Mouse (Mus musculus): Measurements from ENCODE around the gene Mboat1. TPM values are rescaled to one million over a fixed set of nuclear protein-coding genes. Genes with fewer than 3 reads are reported as not detected.

The Mboat1 gene
- 16.7 and 17.7 TPM in 2 replicates for polyA plus RNA-seq (2015; fragmentation: Nextera tagmentation; extraction: Ambion mirVana)

- Histone ChIP-seq H3K9me3 (no peaks in the 10 kb centered on the region), H3K27me3 (no peaks in the 10 kb centered on the region), H3K27ac (peak within 1 kb of the TSS; percentile 40), H3K36me3 (no peaks in the 10 kb centered on the region), H3K4me3 (peak within 1 kb of the TSS; percentile 54), H3K4me1 (peaks cover 8% of the 10 kb centered on the region; the same call in 1 of the 2 replicates), H3K4me2 (peak within 1 kb of the TSS; percentile 90), H3K9ac (peak within 1 kb of the TSS; percentile 48)
- ATAC-seq (ENCODE audit: insufficient number of reproducible peaks, low FRiP score, low TSS enrichment, low read depth) = peak; percentile 87
- WGBS = under 1% methylated on average over 55 of the region's 55 CpGs
Observed at GRCm38 (mm10) chr13:30136243-30136922, at the start of gene Mboat1. Gene Mboat1 (plus strand): TSS chr13:30136489.

- no peak overlapping the region for H3K27ac ChIP-seq
- no peaks in the 10 kb centered on the region for H3K9me3 ChIP-seq
- H3K4me3 ChIP-seq = no peak overlapping the region
- ATAC-seq (ENCODE audit: insufficient number of reproducible peaks, low FRiP score, low TSS enrichment, low read depth) = no peak
- H3K4me1 ChIP-seq = no peaks in the 10 kb centered on the region
- WGBS = 48% methylated on average over 2 of the region's 2 CpGs
- H3K4me2 ChIP-seq = no peak overlapping the region
- H3K36me3 ChIP-seq = no peaks in the 10 kb centered on the region
- H3K27me3 ChIP-seq = no peaks in the 10 kb centered on the region
- H3K9ac ChIP-seq = no peak overlapping the region
Observed at GRCm38 (mm10) chr13:30093086-30093485, 43.2 kb upstream of the Mboat1 start.

GRCm38 (mm10) chr13:30095851-30096250, 40.4 kb upstream of the Mboat1 start:
- no peak overlapping the region for H3K4me2 ChIP-seq
- no peaks in the 10 kb centered on the region for H3K4me1 ChIP-seq
- ATAC-seq (ENCODE audit: insufficient number of reproducible peaks, low FRiP score, low TSS enrichment, low read depth) = no peak
- H3K36me3 ChIP-seq = no peaks in the 10 kb centered on the region
- H3K4me3 ChIP-seq = no peak overlapping the region
- H3K27me3 ChIP-seq = no peaks in the 10 kb centered on the region
- WGBS = 68% methylated on average over 4 of the region's 4 CpGs
- no peaks in the 10 kb centered on the region for H3K9me3 ChIP-seq
- H3K27ac ChIP-seq = no peak overlapping the region
- H3K9ac ChIP-seq = no peak overlapping the region

- Histone ChIP-seq H3K4me3 (no peak overlapping the region), H3K27ac (no peak overlapping the region), H3K4me2 (no peak overlapping the region), H3K9ac (no peak overlapping the region), H3K4me1 (no peaks in the 10 kb centered on the region), H3K9me3 (no peaks in the 10 kb centered on the region), H3K36me3 (no peaks in the 10 kb centered on the region), H3K27me3 (no peaks in the 10 kb centered on the region)
- ATAC-seq (ENCODE audit: insufficient number of reproducible peaks, low FRiP score, low TSS enrichment, low read depth) = no peak
- 61% methylated on average over 4 of the region's 4 CpGs for WGBS
Observed at GRCm38 (mm10) chr13:30096536-30096935, 39.8 kb upstream of the Mboat1 start.

- Histone ChIP-seq H3K27me3 (no peaks in the 10 kb centered on the region), H3K4me2 (no peak overlapping the region), H3K4me3 (no peak overlapping the region), H3K4me1 (no peaks in the 10 kb centered on the region), H3K27ac (no peak overlapping the region), H3K36me3 (no peaks in the 10 kb centered on the region), H3K9ac (no peak overlapping the region), H3K9me3 (no peaks in the 10 kb centered on the region)
- 68% methylated on average over 4 of the region's 4 CpGs for WGBS
- ATAC-seq (ENCODE audit: insufficient number of reproducible peaks, low FRiP score, low TSS enrichment, low read depth) = no peak
Observed at GRCm38 (mm10) chr13:30109001-30109600, 27.2 kb upstream of the Mboat1 start.

- H3K4me1 ChIP-seq = no peaks in the 10 kb centered on the region
- WGBS = 82% methylated on average over 5 of the region's 5 CpGs
- no peak overlapping the region for H3K27ac ChIP-seq
- no peak overlapping the region for H3K4me2 ChIP-seq
- H3K9me3 ChIP-seq = no peaks in the 10 kb centered on the region
- ATAC-seq (ENCODE audit: insufficient number of reproducible peaks, low FRiP score, low TSS enrichment, low read depth) = no peak
- H3K36me3 ChIP-seq = no peaks in the 10 kb centered on the region
- H3K9ac ChIP-seq = no peak overlapping the region
- no peak overlapping the region for H3K4me3 ChIP-seq
- H3K27me3 ChIP-seq = no peaks in the 10 kb centered on the region
Observed at GRCm38 (mm10) chr13:30115792-30116191, 20.5 kb upstream of the Mboat1 start.

GRCm38 (mm10) chr13:30136923-30137629, 787 bp downstream of the Mboat1 start:
- peaks cover 8% of the 10 kb centered on the region; the same call in 1 of the 2 replicates for H3K4me1 ChIP-seq
- H3K9me3 ChIP-seq = no peaks in the 10 kb centered on the region
- H3K27me3 ChIP-seq = no peaks in the 10 kb centered on the region
- 28% methylated on average over 13 of the region's 13 CpGs for WGBS
- peak overlapping the region; percentile 54 for H3K4me3 ChIP-seq
- H3K27ac ChIP-seq = no peak overlapping the region
- no peaks in the 10 kb centered on the region for H3K36me3 ChIP-seq
- peak overlapping the region; percentile 90 for H3K4me2 ChIP-seq
- no peak for ATAC-seq (ENCODE audit: insufficient number of reproducible peaks, low FRiP score, low TSS enrichment, low read depth)
- peak overlapping the region; percentile 48; the same call in 1 of the 2 replicates for H3K9ac ChIP-seq

- Histone ChIP-seq H3K27ac (no peak overlapping the region), H3K9ac (no peak overlapping the region), H3K9me3 (no peaks in the 10 kb centered on the region), H3K4me1 (peaks cover 8% of the 10 kb centered on the region; the same call in 1 of the 2 replicates), H3K27me3 (no peaks in the 10 kb centered on the region), H3K36me3 (no peaks in the 10 kb centered on the region), H3K4me3 (no peak overlapping the region), H3K4me2 (no peak overlapping the region)
- no peak for ATAC-seq (ENCODE audit: insufficient number of reproducible peaks, low FRiP score, low TSS enrichment, low read depth)
- WGBS = 82% methylated on average over 6 of the region's 6 CpGs
Observed at GRCm38 (mm10) chr13:30137951-30138350, 1.7 kb downstream of the Mboat1 start.

- Histone ChIP-seq H3K9me3 (no peaks in the 10 kb centered on the region), H3K4me3 (no peak overlapping the region), H3K9ac (no peak overlapping the region), H3K27ac (no peak overlapping the region), H3K4me1 (peaks cover 8% of the 10 kb centered on the region; the same call in 1 of the 2 replicates), H3K27me3 (no peaks in the 10 kb centered on the region), H3K36me3 (no peaks in the 10 kb centered on the region), H3K4me2 (no peak overlapping the region)
- no peak for ATAC-seq (ENCODE audit: insufficient number of reproducible peaks, low FRiP score, low TSS enrichment, low read depth)
- WGBS = 92% methylated on average over 5 of the region's 5 CpGs
Observed at GRCm38 (mm10) chr13:30140149-30140548, 3.9 kb downstream of the Mboat1 start.

GRCm38 (mm10) chr13:30140646-30141045, 4.4 kb downstream of the Mboat1 start:
- no peaks in the 10 kb centered on the region for H3K36me3 ChIP-seq
- H3K9ac ChIP-seq = no peak overlapping the region
- no peak for ATAC-seq (ENCODE audit: insufficient number of reproducible peaks, low FRiP score, low TSS enrichment, low read depth)
- H3K27ac ChIP-seq = no peak overlapping the region
- H3K4me1 ChIP-seq = peaks cover 8% of the 10 kb centered on the region; the same call in 1 of the 2 replicates
- H3K27me3 ChIP-seq = no peaks in the 10 kb centered on the region
- H3K4me2 ChIP-seq = no peak overlapping the region
- WGBS = 81% methylated on average over 12 of the region's 12 CpGs
- no peaks in the 10 kb centered on the region for H3K9me3 ChIP-seq
- H3K4me3 ChIP-seq = no peak overlapping the region

- peaks cover 3% of the 10 kb centered on the region; the same call in 1 of the 2 replicates for H3K4me1 ChIP-seq
- H3K36me3 ChIP-seq = no peaks in the 10 kb centered on the region
- no peak overlapping the region for H3K4me2 ChIP-seq
- H3K9ac ChIP-seq = no peak overlapping the region
- H3K4me3 ChIP-seq = no peak overlapping the region
- no peaks in the 10 kb centered on the region for H3K9me3 ChIP-seq
- no peaks in the 10 kb centered on the region for H3K27me3 ChIP-seq
- no peak overlapping the region for H3K27ac ChIP-seq
- ATAC-seq (ENCODE audit: insufficient number of reproducible peaks, low FRiP score, low TSS enrichment, low read depth) = no peak
- 90% methylated on average over 5 of the region's 5 CpGs for WGBS
Observed at GRCm38 (mm10) chr13:30141996-30142395, 5.7 kb downstream of the Mboat1 start.

- ATAC-seq (ENCODE audit: insufficient number of reproducible peaks, low FRiP score, low TSS enrichment, low read depth) = no peak
- H3K27ac ChIP-seq = no peak overlapping the region
- no peaks in the 10 kb centered on the region for H3K4me1 ChIP-seq
- no peaks in the 10 kb centered on the region for H3K9me3 ChIP-seq
- H3K27me3 ChIP-seq = no peaks in the 10 kb centered on the region
- no peak overlapping the region for H3K4me3 ChIP-seq
- no peak overlapping the region for H3K9ac ChIP-seq
- no peaks in the 10 kb centered on the region for H3K36me3 ChIP-seq
- H3K4me2 ChIP-seq = no peak overlapping the region
- 77% methylated on average over 6 of the region's 6 CpGs for WGBS
Observed at GRCm38 (mm10) chr13:30146468-30146867, 10.2 kb downstream of the Mboat1 start.
